Mouse (Mus musculus) stomach, embryonic 16.5 days (tissue): ENCODE measurements around the gene Cmtm2a. TPM values are rescaled to one million over a fixed set of nuclear protein-coding genes. Genes with fewer than 3 reads are reported as not detected.

Experiments
- ATAC-seq: fragments of 200-750 bp; cut with Nextera tagmentation; 2 replicates; pipeline ENCODE4 v1.8.0; 2017; ENCODE audit warnings: moderate number of reproducible peaks, moderate TSS enrichment; ENCODE audit not compliant: insufficient read depth, low FRiP score
- H3K27ac ChIP-seq: fragments of 300-500 bp; sonication (generic); 2 replicates; pipeline ENCODE4 v1.5.1; 2014; ENCODE audit warnings: low read length
- H3K27me3 ChIP-seq: fragments of 300-500 bp; sonication (generic); 2 replicates; pipeline ENCODE4 v1.6.1; 2014; ENCODE audit warnings: low read length, control low read depth, mixed read lengths; ENCODE audit not compliant: control insufficient read depth, insufficient read depth
- H3K36me3 ChIP-seq: fragments of 300-500 bp; sonication (generic); 2 replicates; pipeline ENCODE4 v1.6.1; 2014; ENCODE audit warnings: low read length; ENCODE audit not compliant: control insufficient read depth, insufficient read depth
- H3K4me1 ChIP-seq: fragments of 300-500 bp; sonication (generic); 2 replicates; pipeline ENCODE4 v1.6.1; 2014; ENCODE audit warnings: low read length, control low read depth, mixed read lengths; ENCODE audit not compliant: control insufficient read depth, insufficient read depth
- H3K4me2 ChIP-seq: fragments of 300-500 bp; sonication (generic); 2 replicates; pipeline ENCODE4 v1.6.1; 2014; ENCODE audit warnings: low read depth, low read length, mixed read lengths
- H3K4me3 ChIP-seq: fragments of 300-500 bp; sonication (generic); replicated peaks from 2 replicates; pipeline ENCODE4 v1.5.1; 2014; ENCODE audit warnings: mild to moderate bottlenecking, low read length
- H3K9ac ChIP-seq: fragments of 300-500 bp; sonication (generic); 2 replicates; pipeline ENCODE4 v1.6.1; 2014; ENCODE audit warnings: low read length
- H3K9me3 ChIP-seq: fragments of 300-500 bp; sonication (generic); replicated peaks from 2 replicates; pipeline ENCODE4 v1.6.1; 2016; ENCODE audit warnings: low read length, control low read depth; ENCODE audit not compliant: control insufficient read depth
- WGBS: fragments of 180-500 bp; shearing (Covaris S2); extraction: QIAGEN DNeasy Blood & Tissue Kit; methylation state at CpG from one replicate; pipeline ENCODE4 v1.1.7; 2014; 5-methylcytosine and 5-hydroxymethylcytosine counted together
- polyA plus RNA-seq: library from polyadenylated mRNA; unstranded; fragments of >200 nt; fragmentation: Nextera tagmentation; extraction: Ambion mirVana; gene quantifications from 2 replicates; pipeline ENCODE4 v1.2.1, GENCODE M21; 2015

Gene Cmtm2a
- polyA plus RNA-seq, 1 experiment from 2014 or later = not detected

GRCm38 (mm10) chr8:104239418-104239861 lies 53.5 kb downstream of the Cmtm2a start:
- H3K4me3 ChIP-seq = no peak overlapping the region
- H3K36me3 ChIP-seq = peaks cover 12% of the 10 kb centered on the region; the same call in 1 of the 2 replicates
- H3K9ac ChIP-seq = no peak overlapping the region
- WGBS = 80% methylated on average over 10 of the region's 10 CpGs
- H3K4me2 ChIP-seq = no peak overlapping the region
- ATAC-seq = no peak
- H3K27me3 ChIP-seq = no peaks in the 10 kb centered on the region
- H3K4me1 ChIP-seq = no peaks in the 10 kb centered on the region
- no peak overlapping the region for H3K27ac ChIP-seq
- no peaks in the 10 kb centered on the region for H3K9me3 ChIP-seq

GRCm38 (mm10) chr8:104234573-104234972 lies 58.4 kb downstream of the Cmtm2a start:
- no peak for ATAC-seq
- H3K27ac ChIP-seq = no peak overlapping the region
- 40% methylated on average over 6 of the region's 6 CpGs for WGBS
- H3K4me1 ChIP-seq = no peaks in the 10 kb centered on the region
- no peak overlapping the region for H3K4me3 ChIP-seq
- H3K4me2 ChIP-seq = no peak overlapping the region
- H3K9ac ChIP-seq = no peak overlapping the region
- no peaks in the 10 kb centered on the region for H3K27me3 ChIP-seq
- peaks cover 9% of the 10 kb centered on the region; the same call in 1 of the 2 replicates for H3K36me3 ChIP-seq
- H3K9me3 ChIP-seq = no peaks in the 10 kb centered on the region

GRCm38 (mm10) chr8:104232919-104233318 lies 60.1 kb downstream of the Cmtm2a start:
- no peak overlapping the region for H3K4me3 ChIP-seq
- H3K27ac ChIP-seq = no peak overlapping the region
- ATAC-seq = no peak
- no peaks in the 10 kb centered on the region for H3K4me1 ChIP-seq
- H3K27me3 ChIP-seq = no peaks in the 10 kb centered on the region
- peaks cover 17% of the 10 kb centered on the region for H3K36me3 ChIP-seq
- WGBS = 92% methylated on average over 5 of the region's 5 CpGs
- no peak overlapping the region for H3K9ac ChIP-seq
- no peak overlapping the region for H3K4me2 ChIP-seq
- H3K9me3 ChIP-seq = no peaks in the 10 kb centered on the region

GRCm38 (mm10) chr8:104232039-104232438 lies 60.9 kb downstream of the Cmtm2a start:
- no peaks in the 10 kb centered on the region for H3K4me1 ChIP-seq
- no peak for ATAC-seq
- 84% methylated on average over 4 of the region's 4 CpGs for WGBS
- no peak overlapping the region for H3K9ac ChIP-seq
- no peaks in the 10 kb centered on the region for H3K27me3 ChIP-seq
- no peak overlapping the region for H3K27ac ChIP-seq
- peaks cover 17% of the 10 kb centered on the region for H3K36me3 ChIP-seq
- no peak overlapping the region for H3K4me2 ChIP-seq
- no peak overlapping the region for H3K4me3 ChIP-seq
- no peaks in the 10 kb centered on the region for H3K9me3 ChIP-seq

Other genes starting within 250 kb of the Cmtm2a start
- 25.1 TPM in 2 replicates for gene Cdh5, start 191.6 kb downstream of the Cmtm2a start, polyA plus RNA-seq
- gene Bean1, start 122.7 kb downstream of the Cmtm2a start, polyA plus RNA-seq = 1.1 and 1.2 TPM in 2 replicates
- gene Tk2, start 44.6 kb downstream of the Cmtm2a start, polyA plus RNA-seq = 15.1 and 16.5 TPM in 2 replicates
- gene Cklf, start 42.3 kb downstream of the Cmtm2a start, polyA plus RNA-seq = 34.4 and 38.7 TPM in 2 replicates
- not detected in 2 replicates for gene Gm45711, start 16.9 kb upstream of the Cmtm2a start, polyA plus RNA-seq
- gene Cmtm1, start 17.0 kb upstream of the Cmtm2a start, polyA plus RNA-seq = not detected in 2 replicates
- gene Gm11020, start 28.4 kb upstream of the Cmtm2a start, polyA plus RNA-seq = not detected in 2 replicates
- not detected in 2 replicates for gene Cmtm2b, start 29.0 kb upstream of the Cmtm2a start, polyA plus RNA-seq
- 120 and 129 TPM in 2 replicates for gene Cmtm3, start 46.2 kb upstream of the Cmtm2a start, polyA plus RNA-seq
- 4.3 and 4.7 TPM in 2 replicates for gene Cmtm4, start 102.6 kb upstream of the Cmtm2a start, polyA plus RNA-seq
- gene Dync1li2, start 149.9 kb upstream of the Cmtm2a start, polyA plus RNA-seq = 63.5 and 67.6 TPM in 2 replicates
- gene Terb1, start 216.7 kb upstream of the Cmtm2a start, polyA plus RNA-seq = 0.14 and 0.20 TPM in 2 replicates
- gene Nae1, start 241.5 kb upstream of the Cmtm2a start, polyA plus RNA-seq = 86.4 and 89.4 TPM in 2 replicates
- 1.5 and 1.6 TPM in 2 replicates for gene Car7, start 241.5 kb upstream of the Cmtm2a start, polyA plus RNA-seq